Mouse (Mus musculus) embryonic fibroblast, embryonic 13.5 days (primary cell): ENCODE results near the gene Srsf3.

ENCODE experiments used
- CTCF ChIP-seq: IDR thresholded peaks from 2 replicates; pipeline ENCODE4 v1.5.1; 2011; ENCODE audit warnings: mild to moderate bottlenecking, control low read depth, low read length, moderate library complexity, borderline replicate concordance; ENCODE audit not compliant: insufficient read depth
- POLR2A ChIP-seq: IDR thresholded peaks from 2 replicates; pipeline ENCODE4 v1.6.1; 2011; ENCODE audit warnings: low read depth, mild to moderate bottlenecking, control low read depth, low read length, moderate library complexity

- TF ChIP-seq CTCF = peak; percentile 75
- TF ChIP-seq POLR2A = no peak
Observed at GRCm38 (mm10) chr17:29022230-29022819, 10.1 kb upstream of the Srsf3 start.
